ENCODE assay signal across 22 mouse cellular contexts in genomic region chr5:150551637-150552036, GRCm38 (mm10). TPM values are rescaled to one million over a fixed set of nuclear protein-coding genes. Genes with fewer than 3 reads are reported as not detected.
DNase-seq lines count a peak whose midpoint lies in the region; ATAC-seq and TF ChIP-seq lines count a peak whose summit lies in the region.
"Had no signal": no experiment of that assay in that cellular context is flagged by ENCODE, and none has a peak within 500 bp of the region (broad histone marks: within the 10 kb centered on the region; RNA-seq: fewer than 3 reads in every experiment).

No protein-coding gene starts in this region.

- H3K4me1 ChIP-seq in forebrain, postnatal 0 days (ENCODE audit: insufficient read depth), result no peaks in the 10 kb centered on the region
- no peaks in the 10 kb centered on the region for H3K4me1 ChIP-seq in forebrain, embryonic 11.5 days (replicated peaks; ENCODE audit: control insufficient read depth, insufficient read depth, low read length)
- no peaks in the 10 kb centered on the region for H3K4me1 ChIP-seq in stomach, postnatal 0 days (replicated peaks; ENCODE audit: control insufficient read depth, insufficient read depth)
- H3K4me1 ChIP-seq: neural tube, embryonic 12.5 days had no signal

- H3K9ac ChIP-seq in forebrain, postnatal 0 days, result no peak overlapping the region
- no peak overlapping the region for H3K9ac ChIP-seq in forebrain, embryonic 11.5 days (ENCODE audit: low read length)
- no peak overlapping the region for H3K9ac ChIP-seq in stomach, postnatal 0 days (ENCODE audit: low read length)
- H3K9ac ChIP-seq: neural tube, embryonic 12.5 days had no signal

- H3K9me3 ChIP-seq in forebrain, postnatal 0 days (ENCODE audit: low read length), result no peaks in the 10 kb centered on the region
- no peaks in the 10 kb centered on the region for H3K9me3 ChIP-seq in forebrain, embryonic 11.5 days (ENCODE audit: control insufficient read depth, low read length)
- H3K9me3 ChIP-seq in stomach, postnatal 0 days (ENCODE audit: control insufficient read depth, low read length), result no peaks in the 10 kb centered on the region
- H3K9me3 ChIP-seq: G1E; neural tube, embryonic 12.5 days had no signal

- ATAC-seq in forebrain, postnatal 0 days, result no peak
- no peak for ATAC-seq in forebrain, embryonic 11.5 days (replicated peaks; ENCODE audit: low FRiP score)
- ATAC-seq in stomach, postnatal 0 days (ENCODE audit: low FRiP score, low TSS enrichment), result no peak
- ATAC-seq: activated CD4-positive, CD25-positive, alpha-beta regulatory T cell, adult 4 months; midbrain, embryonic 16.5 days had no signal

- DNase-seq in forebrain, postnatal 0 days, result peak; percentile 39
- no peak for DNase-seq in forebrain, embryonic 11.5 days (ENCODE audit: low spot score)
- peak; percentile 23 for DNase-seq in kidney, postnatal 14 days
- DNase-seq in kidney, adult 9 months, result no peak
- DNase-seq in lung, postnatal 10 days, result peak; percentile 6
- DNase-seq in lung, adult 18-20 months, result no peak
- DNase-seq in stomach, postnatal 0 days (ENCODE audit: low spot score), result no peak
- DNase-seq in embryo, embryonic 10 days (ENCODE audit: low spot score), result no peak
- DNase-seq: cerebellum, adult 11 months; gastrocnemius, adult 2 months; heart, postnatal 4 days; kidney, adult 11 months; lung, postnatal 4 days had no signal

- no peak overlapping the region for H3K4me2 ChIP-seq in forebrain, postnatal 0 days (ENCODE audit: low read depth)
- H3K4me2 ChIP-seq in forebrain, embryonic 11.5 days (ENCODE audit: low read depth, low read length, severe bottlenecking), result no peak overlapping the region
- no peak overlapping the region for H3K4me2 ChIP-seq in stomach, postnatal 0 days (replicated peaks; ENCODE audit: low read depth)
- H3K4me2 ChIP-seq: liver, embryonic 11.5 days; neural tube, embryonic 12.5 days had no signal

- H3K27ac ChIP-seq in forebrain, postnatal 0 days (ENCODE audit: low read depth, low read length), result no peak overlapping the region
- H3K27ac ChIP-seq in forebrain, embryonic 11.5 days (ENCODE audit: low read depth, low read length), result no peak overlapping the region
- no peak overlapping the region for H3K27ac ChIP-seq in stomach, postnatal 0 days (replicated peaks)
- H3K27ac ChIP-seq: gastrocnemius, adult 2 months; neural tube, embryonic 12.5 days had no signal

- TF ChIP-seq EP300 in stomach, postnatal 0 days (optimal IDR thresholded peaks at IDR 0.05), result no peak

- H3K27me3 ChIP-seq in forebrain, postnatal 0 days (ENCODE audit: insufficient read depth, low read length), result no peaks in the 10 kb centered on the region
- no peaks in the 10 kb centered on the region for H3K27me3 ChIP-seq in forebrain, embryonic 11.5 days (ENCODE audit: control insufficient read depth, insufficient read depth, low read length)
- no peaks in the 10 kb centered on the region for H3K27me3 ChIP-seq in stomach, postnatal 0 days (ENCODE audit: control insufficient read depth, insufficient read depth, low read length)
- H3K27me3 ChIP-seq: neural tube, embryonic 12.5 days had no signal

- TF ChIP-seq CTCF in forebrain, postnatal 0 days (IDR thresholded peaks at IDR 0.05; ENCODE audit: low read depth), result peak; percentile 69
- TF ChIP-seq CTCF in stomach, postnatal 0 days (IDR thresholded peaks at IDR 0.05; ENCODE audit: low read depth), result peak; percentile 66

- no peak overlapping the region for H3K4me3 ChIP-seq in forebrain, postnatal 0 days (ENCODE audit: low read depth, low read length)
- H3K4me3 ChIP-seq in forebrain, embryonic 11.5 days (ENCODE audit: low read depth, low read length), result no peak overlapping the region
- no peak overlapping the region for H3K4me3 ChIP-seq in stomach, postnatal 0 days (ENCODE audit: low read depth, low read length)
- H3K4me3 ChIP-seq: gastrocnemius, adult 2 months; neural tube, embryonic 12.5 days had no signal

- H3K36me3 ChIP-seq in forebrain, postnatal 0 days (ENCODE audit: insufficient read depth), result peaks cover 24% of the 10 kb centered on the region
- H3K36me3 ChIP-seq in forebrain, embryonic 11.5 days (ENCODE audit: control insufficient read depth, insufficient read depth, low read length), result no peaks in the 10 kb centered on the region; the same call in 1 of the 2 replicates
- no peaks in the 10 kb centered on the region; the same call in 1 of the 2 replicates for H3K36me3 ChIP-seq in stomach, postnatal 0 days (ENCODE audit: control insufficient read depth, insufficient read depth, low read length)

- 22% methylated on average over 3 of the region's 3 CpGs for WGBS in forebrain, postnatal 0 days
- WGBS in forebrain, embryonic 11.5 days, result 89% methylated on average over 3 of the region's 3 CpGs
- 38% methylated on average over 3 of the region's 3 CpGs for WGBS in stomach, postnatal 0 days

RNA-seq across cellular contexts. Expression of gene Brca2, which starts 29.2 kb away (rescaled TPM):
- total RNA-seq in forebrain, postnatal 0 days (2014; rRNA removed), result 9.8 and 12.2 TPM in 2 replicates
- 5.2 and 9.7 TPM in 2 replicates for polyA plus RNA-seq in forebrain, postnatal 0 days (2015; fragmentation: Nextera tagmentation; extraction: Ambion mirVana)
- polyA plus RNA-seq in forebrain, embryonic 11.5 days (2014; fragmentation: Nextera tagmentation; extraction: Ambion mirVana), result 34.8 and 35.0 TPM in 2 replicates
- polyA plus RNA-seq in stomach, postnatal 0 days (2015; fragmentation: Nextera tagmentation; extraction: Ambion mirVana), result 6.1 and 6.6 TPM in 2 replicates

RNA-seq across cellular contexts. Expression of gene Zar1l, which starts 33.7 kb away (rescaled TPM):
- total RNA-seq in forebrain, postnatal 0 days (2014; rRNA removed), result 0.43 TPM in 1 of 2 replicates, not detected in the other
- polyA plus RNA-seq in forebrain, postnatal 0 days (2015; fragmentation: Nextera tagmentation; extraction: Ambion mirVana), result not detected in 2 replicates
- polyA plus RNA-seq in forebrain, embryonic 11.5 days (2014; fragmentation: Nextera tagmentation; extraction: Ambion mirVana), result not detected in 2 replicates
- polyA plus RNA-seq in stomach, postnatal 0 days (2015; fragmentation: Nextera tagmentation; extraction: Ambion mirVana), result not detected in 2 replicates
- total RNA-seq: adrenal gland, postnatal 4 days; G1E; gastrocnemius, adult 2 months; heart, adult 8-10 months; heart, postnatal 4 days had no signal
- polyA plus RNA-seq: activated CD4-positive, CD25-positive, alpha-beta regulatory T cell, adult 4 months; C2C12; G1E; liver, embryonic 11.5 days; midbrain, embryonic 16.5 days; neural tube, embryonic 12.5 days; thymus, postnatal 0 days had no signal

RNA-seq across cellular contexts. Expression of gene N4bp2l1, which starts 45.4 kb away (rescaled TPM):
- 15.9 and 27.4 TPM in 2 replicates for total RNA-seq in forebrain, postnatal 0 days (2014; rRNA removed)
- 19.5 and 28.0 TPM in 2 replicates for polyA plus RNA-seq in forebrain, postnatal 0 days (2015; fragmentation: Nextera tagmentation; extraction: Ambion mirVana)
- 3.2 and 3.3 TPM in 2 replicates for polyA plus RNA-seq in forebrain, embryonic 11.5 days (2014; fragmentation: Nextera tagmentation; extraction: Ambion mirVana)
- polyA plus RNA-seq in stomach, postnatal 0 days (2015; fragmentation: Nextera tagmentation; extraction: Ambion mirVana), result 10.5 and 11.9 TPM in 2 replicates

Comparison
In these comparisons a context has a peak if more than half of its experiments do, and no peak if none do; other contexts are left out.
1. DNase-seq: peak in forebrain, postnatal 0 days (single experiment), kidney, postnatal 14 days (single experiment) and lung, postnatal 10 days (single experiment); none in forebrain, embryonic 11.5 days (single experiment), kidney, adult 9 months (single experiment), lung, adult 18-20 months (0 of 2), stomach, postnatal 0 days (single experiment) and embryo, embryonic 10 days (single experiment).